Mouse (Mus musculus) left cerebral cortex, postnatal 25 days (tissue): ENCODE results near the gene Car11. TPM values are rescaled to one million over a fixed set of nuclear protein-coding genes. Genes with fewer than 3 reads are reported as not detected.

ENCODE experiments used
- DNase-seq, 2 experiments: peaks; one replicate each; pipeline ENCODE4 v3.0.0; 2022; ENCODE audit warnings: low spot score in 2 of 2, mixed read lengths in 1 of 2
- intact Hi-C: fragments of 180-260 bp; cut with DNase I; formaldehyde crosslinking; loops from one replicate; pipeline ENCODE4 v1.15.1; 2025
- total RNA-seq, 2 experiments: library from RNA; stranded (reverse); gene quantifications; 2 replicates each; pipeline ENCODE4 v1.2.3; 2021

Gene Car11
- total RNA-seq, 2 experiments from 2014 or later, result 184 to 223 TPM

GRCm38 (mm10) chr7:45719180-45719579, 19.5 kb downstream of the Car11 start:
- no peak for DNase-seq
- intact Hi-C loops, result loop anchor here (5.0 kb wide), 1 partner anchor 83 kb away; no protein-coding TSS in a partner anchor

GRCm38 (mm10) chr7:45719738-45720412, 20.2 kb downstream of the Car11 start:
- DNase-seq, result no peak
- intact Hi-C loops, result loop anchor here (5.0 kb wide), 1 partner anchor 82 kb away; no protein-coding TSS in a partner anchor

- DNase-seq, result no peak
- intact Hi-C loops, result no loop called here
Observed at GRCm38 (mm10) chr7:45720413-45721233, 21.0 kb downstream of the Car11 start, which contains the start of gene Fam83e. Gene Fam83e (plus strand): TSS chr7:45721212.

GRCm38 (mm10) chr7:45721234-45721571, 21.6 kb downstream of the Car11 start:
- intact Hi-C loops, result no loop called here
- no peak for DNase-seq

GRCm38 (mm10) chr7:45721642-45722347, 22.2 kb downstream of the Car11 start:
- intact Hi-C loops, result no loop called here
- DNase-seq, result no peak

GRCm38 (mm10) chr7:45722348-45722713, 22.7 kb downstream of the Car11 start:
- intact Hi-C loops, result no loop called here

GRCm38 (mm10) chr7:45723301-45723700, 23.7 kb downstream of the Car11 start:
- no peak for DNase-seq
- intact Hi-C loops, result no loop called here

More at GRCm38 (mm10) chr7:45722348-45722713, 22.7 kb downstream of the Car11 start:
- no peak for DNase-seq

- DNase-seq, result no peak
- intact Hi-C loops, result no loop called here
Observed at GRCm38 (mm10) chr7:45723781-45724180, 24.1 kb downstream of the Car11 start.

- intact Hi-C loops, result no loop called here
- DNase-seq, result no peak
Observed at GRCm38 (mm10) chr7:45725151-45725550, 25.5 kb downstream of the Car11 start.

- no peak for DNase-seq
- intact Hi-C loops, result no loop called here
Observed at GRCm38 (mm10) chr7:45725713-45726112, 26.1 kb downstream of the Car11 start, which contains the start of gene Spaca4. Gene Spaca4 (minus strand): TSS chr7:45725813.

- DNase-seq, result no peak
- intact Hi-C loops, result no loop called here
Observed at GRCm38 (mm10) chr7:45726419-45726818, 26.8 kb downstream of the Car11 start.

GRCm38 (mm10) chr7:45727625-45728024, 28.0 kb downstream of the Car11 start:
- intact Hi-C loops, result no loop called here
- no peak for DNase-seq

GRCm38 (mm10) chr7:45730727-45731431, 31.2 kb downstream of the Car11 start:
- DNase-seq, result no peak
- intact Hi-C loops, result no loop called here

- intact Hi-C loops, result no loop called here
- no peak for DNase-seq
Observed at GRCm38 (mm10) chr7:45733477-45733876, 33.8 kb downstream of the Car11 start.

GRCm38 (mm10) chr7:45739162-45739763, 39.6 kb downstream of the Car11 start:
- intact Hi-C loops, result loop anchor here (1.0 to 5.0 kb wide), 4 partner anchors 62 to 270 kb away; partner anchors contain the start of gene Kdelr1
- peak; percentile 84 to 91 for DNase-seq

- intact Hi-C loops, result loop anchor here (1.0 to 5.0 kb wide), 4 partner anchors 61 to 269 kb away; partner anchors contain the start of gene Kdelr1
- no peak for DNase-seq
Observed at GRCm38 (mm10) chr7:45739820-45740219, 40.2 kb downstream of the Car11 start.

- peak; percentile 39 to 47 for DNase-seq
- intact Hi-C loops, result no loop called here
Observed at GRCm38 (mm10) chr7:45741308-45741707, 41.7 kb downstream of the Car11 start.

- intact Hi-C loops, result loop anchor here (1.0 kb wide), 1 partner anchor 44 kb away; no protein-coding TSS in a partner anchor
Observed at GRCm38 (mm10) chr7:45741777-45742176, 42.1 kb downstream of the Car11 start.

GRCm38 (mm10) chr7:45742338-45742737, 42.7 kb downstream of the Car11 start:
- intact Hi-C loops, result loop anchor here (1.0 kb wide), 1 partner anchor 43 kb away; no protein-coding TSS in a partner anchor
- DNase-seq, result peak; percentile 69 to 93

More at GRCm38 (mm10) chr7:45741777-45742176, 42.1 kb downstream of the Car11 start:
- peak in 1 of 2 experiments; percentile 61 for DNase-seq
